Mouse (Mus musculus) forebrain, embryonic 10.5 days (tissue): ENCODE measurements around the gene Ntf5. TPM values are rescaled to one million over a fixed set of nuclear protein-coding genes. Genes with fewer than 3 reads are reported as not detected.

ENCODE experiments used
- DNase-seq: peaks from one replicate; pipeline ENCODE4 v3.0.0-alpha.2; 2017; ENCODE audit warnings: low spot score; ENCODE audit errors: extremely low spot score
- H3K27ac ChIP-seq: fragments of 300-500 bp; sonication (generic); 2 replicates; pipeline ENCODE4 v1.5.1; 2016; ENCODE audit warnings: mild to moderate bottlenecking
- H3K27me3 ChIP-seq: fragments of 300-500 bp; sonication (generic); 2 replicates; pipeline ENCODE4 v1.6.1; 2016; ENCODE audit warnings: mild to moderate bottlenecking; ENCODE audit not compliant: poor library complexity, severe bottlenecking
- H3K36me3 ChIP-seq: fragments of 300-500 bp; sonication (generic); replicated peaks from 2 replicates; pipeline ENCODE4 v1.6.1; 2016; ENCODE audit warnings: mild to moderate bottlenecking, moderate library complexity
- H3K4me1 ChIP-seq: fragments of 300-500 bp; sonication (generic); 2 replicates; pipeline ENCODE4 v1.6.1; 2016
- H3K4me3 ChIP-seq: fragments of 300-500 bp; sonication (generic); 2 replicates; pipeline ENCODE4 v1.5.1; 2016; ENCODE audit warnings: mild to moderate bottlenecking, moderate library complexity
- H3K9me3 ChIP-seq: fragments of 300-500 bp; sonication (generic); 2 replicates; pipeline ENCODE4 v1.6.1; 2016; ENCODE audit warnings: mild to moderate bottlenecking, moderate library complexity
- WGBS: fragments of 180-500 bp; shearing (Covaris S2); methylation state at CpG from one replicate; pipeline ENCODE4 v1.1.7; 2016; 5-methylcytosine and 5-hydroxymethylcytosine counted together
- polyA plus RNA-seq: library from polyadenylated mRNA; unstranded; fragments of >200 nt; fragmentation: Nextera tagmentation; extraction: Ambion mirVana; gene quantifications from 2 replicates; pipeline ENCODE4 v1.2.1, GENCODE M21; 2016

Ntf5 gene
- polyA plus RNA-seq = 0.46 and 0.87 TPM in 2 replicates

GRCm38 (mm10) chr7:45413113-45413863, at the start of gene Ntf5:
TSS of gene Ntf5 (plus strand) at chr7:45413695.
- H3K27me3 ChIP-seq = peaks cover 100% of the 10 kb centered on the region
- no peaks in the 10 kb centered on the region for H3K9me3 ChIP-seq
- H3K27ac ChIP-seq = peak within 1 kb of the TSS; percentile 4
- H3K4me3 ChIP-seq = peak within 1 kb of the TSS; percentile 55
- DNase-seq = no peak
- H3K4me1 ChIP-seq = peaks cover 36% of the 10 kb centered on the region
- no peaks in the 10 kb centered on the region for H3K36me3 ChIP-seq
- 4% methylated on average over 45 of the region's 45 CpGs for WGBS

- H3K27me3 ChIP-seq = peaks cover 89% of the 10 kb centered on the region
- no peaks in the 10 kb centered on the region for H3K9me3 ChIP-seq
- H3K4me1 ChIP-seq = peaks cover 54% of the 10 kb centered on the region
- no peak overlapping the region for H3K4me3 ChIP-seq
- no peak for DNase-seq
- WGBS = 89% methylated on average over 2 of the region's 2 CpGs
- H3K36me3 ChIP-seq = no peaks in the 10 kb centered on the region
- H3K27ac ChIP-seq = no peak overlapping the region
Measured at GRCm38 (mm10) chr7:45363983-45364382, 49.5 kb upstream of the Ntf5 start.

GRCm38 (mm10) chr7:45365742-45366651, 47.5 kb upstream of the Ntf5 start:
- Histone ChIP-seq H3K36me3 (no peaks in the 10 kb centered on the region), H3K4me3 (peak overlapping the region; percentile 80), H3K27me3 (peaks cover 86% of the 10 kb centered on the region), H3K4me1 (peaks cover 67% of the 10 kb centered on the region), H3K27ac (peak overlapping the region; percentile 89), H3K9me3 (no peaks in the 10 kb centered on the region)
- DNase-seq = peak; percentile 52
- 2% methylated on average over 35 of the region's 35 CpGs for WGBS

DNA sequence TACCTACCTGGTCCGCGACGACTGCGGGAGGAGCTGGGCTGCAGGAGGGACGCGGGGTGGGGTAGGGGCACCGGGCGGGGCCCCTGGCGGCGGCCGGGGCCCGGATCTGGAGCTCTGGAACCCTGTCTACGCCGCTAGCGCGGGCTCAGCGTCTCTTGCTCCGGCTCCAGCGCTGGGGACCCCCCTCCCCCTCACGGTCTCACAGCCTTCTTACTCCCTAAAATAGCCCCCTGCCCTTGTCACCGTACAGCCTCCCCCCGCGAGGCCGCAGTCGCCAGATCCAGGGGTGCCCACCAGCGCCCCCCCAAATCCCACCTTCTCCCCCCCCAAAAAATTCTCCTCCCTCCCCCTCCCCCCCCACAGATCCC, 46.9 kb upstream of the Ntf5 start, which contains the start of gene Ppfia3:
Gene Ppfia3, minus strand, starts transcription at position 368 of the 368 bp plus-strand sequence.
- Histone ChIP-seq H3K27ac (peak within 1 kb of the TSS; percentile 89), H3K4me1 (peaks cover 67% of the 10 kb centered on the region), H3K36me3 (peaks cover 4% of the 10 kb centered on the region), H3K9me3 (no peaks in the 10 kb centered on the region), H3K4me3 (peak within 1 kb of the TSS; percentile 80), H3K27me3 (peaks cover 80% of the 10 kb centered on the region)
- DNase-seq = no peak
- WGBS = 0% methylated on average over 25 of the region's 26 CpGs

DNA sequence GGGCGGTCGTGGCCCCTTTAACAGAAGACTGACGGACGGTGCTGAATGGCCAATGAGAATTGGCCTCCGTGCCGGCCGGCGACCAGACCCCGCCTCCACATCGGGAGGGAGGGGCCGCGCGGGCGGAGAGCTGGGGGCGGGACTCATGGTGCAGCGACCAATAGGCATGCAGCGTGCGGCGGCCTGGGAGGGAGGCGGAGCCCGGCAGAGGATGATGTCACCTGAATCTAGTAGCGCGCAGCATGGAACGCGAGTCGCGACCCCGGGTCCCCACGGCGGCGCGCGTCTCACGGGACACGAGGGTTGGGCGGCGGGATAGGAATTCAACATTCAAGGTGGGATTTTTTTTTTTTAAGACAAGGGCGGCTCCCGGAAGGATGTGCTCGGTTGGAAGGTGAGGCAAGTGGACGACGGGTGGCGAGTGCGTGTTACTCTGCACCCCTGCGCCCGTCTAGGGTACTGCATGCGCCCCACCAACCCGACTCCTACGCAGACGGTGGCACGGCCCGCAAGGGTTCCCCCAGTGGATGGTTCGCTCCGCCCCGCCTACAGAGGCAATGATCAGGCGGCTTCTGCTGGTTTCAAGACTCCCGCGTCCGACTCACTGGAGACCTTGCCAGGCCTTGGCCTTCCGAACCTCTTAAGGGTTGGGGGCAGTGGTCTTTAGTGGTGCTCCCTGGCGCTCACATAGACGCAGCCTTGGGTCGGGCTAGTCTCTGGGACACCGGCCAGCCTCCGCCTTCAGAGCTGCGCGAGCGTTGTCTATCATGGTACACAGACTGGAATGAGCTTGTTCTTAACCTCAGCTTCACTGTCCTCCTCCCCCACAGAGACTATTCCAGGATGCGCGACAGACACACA, 46.2 kb upstream of the Ntf5 start:
- under 1% methylated on average over 70 of the region's 70 CpGs for WGBS
- peaks cover 62% of the 10 kb centered on the region for H3K4me1 ChIP-seq
- H3K36me3 ChIP-seq = peaks cover 10% of the 10 kb centered on the region
- no peaks in the 10 kb centered on the region for H3K9me3 ChIP-seq
- peaks cover 74% of the 10 kb centered on the region for H3K27me3 ChIP-seq
- peak; percentile 98 for DNase-seq
- H3K4me3 ChIP-seq = peak overlapping the region; percentile 80
- peak overlapping the region; percentile 89 for H3K27ac ChIP-seq

- peaks cover 19% of the 10 kb centered on the region for H3K36me3 ChIP-seq
- H3K4me3 ChIP-seq = peak overlapping the region; percentile 80
- 78% methylated on average over 15 of the region's 15 CpGs for WGBS
- no peak for DNase-seq
- H3K27ac ChIP-seq = peak overlapping the region; percentile 89
- peaks cover 65% of the 10 kb centered on the region for H3K27me3 ChIP-seq
- peaks cover 53% of the 10 kb centered on the region for H3K4me1 ChIP-seq
- H3K9me3 ChIP-seq = no peaks in the 10 kb centered on the region
Measured at GRCm38 (mm10) chr7:45368178-45368577, 45.3 kb upstream of the Ntf5 start.

- DNase-seq = no peak
- H3K9me3 ChIP-seq = no peaks in the 10 kb centered on the region
- WGBS = 75% methylated on average over 16 of the region's 16 CpGs
- peaks cover 29% of the 10 kb centered on the region for H3K36me3 ChIP-seq
- peak overlapping the region; percentile 60 for H3K4me3 ChIP-seq
- no peak overlapping the region for H3K27ac ChIP-seq
- peaks cover 55% of the 10 kb centered on the region for H3K27me3 ChIP-seq
- H3K4me1 ChIP-seq = peaks cover 53% of the 10 kb centered on the region
Measured at GRCm38 (mm10) chr7:45369022-45369745, 44.3 kb upstream of the Ntf5 start.

DNA sequence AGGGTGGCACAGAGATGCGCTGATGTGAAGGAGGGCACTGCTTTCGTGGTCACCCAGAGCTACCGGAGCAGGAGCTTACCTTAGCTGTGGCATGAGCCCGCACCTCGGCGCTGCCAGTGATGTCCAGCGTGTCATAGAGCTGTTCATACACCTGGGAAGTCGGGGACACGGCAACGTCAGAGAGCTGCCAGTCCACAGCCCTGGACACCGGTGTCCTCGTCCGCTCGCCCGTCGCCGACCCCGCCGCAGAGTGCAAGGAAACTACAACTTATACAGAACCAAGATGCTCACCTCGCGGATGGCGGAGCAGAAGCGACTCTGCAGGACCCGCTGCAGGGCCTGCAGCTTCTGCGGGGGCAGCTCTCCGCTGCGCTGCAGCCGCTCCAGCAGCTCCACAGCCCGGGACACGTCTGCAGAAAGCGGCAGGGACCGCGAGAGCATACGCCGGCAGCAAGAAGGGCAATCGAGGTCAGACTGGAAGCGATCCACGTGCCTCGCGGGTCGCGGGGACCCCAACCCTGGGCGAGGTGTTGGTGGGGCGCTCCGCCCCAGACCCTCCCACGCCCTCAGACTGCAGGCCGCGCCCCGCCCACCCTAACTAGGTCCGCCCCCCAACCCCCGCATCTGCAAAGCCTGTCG, 43.5 kb upstream of the Ntf5 start:
- peaks cover 47% of the 10 kb centered on the region for H3K27me3 ChIP-seq
- peak overlapping the region; percentile 60 for H3K4me3 ChIP-seq
- peak; percentile 44 for DNase-seq
- H3K4me1 ChIP-seq = peaks cover 53% of the 10 kb centered on the region
- 10% methylated on average over 52 of the region's 52 CpGs for WGBS
- peak overlapping the region; percentile 54 for H3K27ac ChIP-seq
- H3K36me3 ChIP-seq = peaks cover 36% of the 10 kb centered on the region
- H3K9me3 ChIP-seq = no peaks in the 10 kb centered on the region

DNA sequence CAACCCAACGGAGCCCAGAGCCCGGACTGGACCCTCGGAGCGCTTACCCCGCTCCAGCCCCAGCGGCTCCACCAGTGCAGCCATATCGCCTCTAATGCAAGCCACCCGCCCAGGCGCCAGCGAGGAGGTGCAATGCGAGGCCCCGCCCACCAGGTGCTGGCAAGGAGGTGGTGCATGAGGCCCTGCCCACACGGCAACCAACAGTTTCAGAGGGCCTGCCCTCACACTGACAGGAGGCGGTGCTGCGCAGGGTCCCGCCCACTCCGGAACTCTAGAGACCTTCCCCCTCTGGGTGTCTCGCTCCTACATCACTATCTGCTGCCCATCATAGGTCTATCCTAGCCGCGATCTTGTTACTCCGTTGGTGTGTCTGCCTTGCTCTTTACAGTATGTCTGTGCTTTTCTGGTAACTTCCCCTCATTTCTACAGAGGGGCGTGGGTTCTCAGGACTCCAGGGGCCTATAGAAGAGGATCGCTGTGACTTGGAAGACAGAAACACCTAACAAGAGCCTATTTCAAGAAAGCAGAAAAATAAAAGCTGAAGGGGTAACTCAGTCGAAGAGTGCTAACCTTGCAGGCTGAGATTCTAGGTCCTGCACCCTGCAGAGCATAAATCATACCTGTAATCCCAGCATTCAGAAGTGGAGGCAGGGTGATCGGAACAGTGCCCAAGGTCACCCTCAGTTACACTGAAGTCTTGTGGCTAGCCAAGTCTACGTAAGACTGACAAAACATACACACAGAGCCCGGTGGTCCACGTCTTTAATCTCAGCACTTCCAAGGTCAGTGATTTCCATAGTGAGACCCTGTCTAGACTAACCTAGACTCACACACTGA, 42.8 kb upstream of the Ntf5 start, which contains the start of gene Lin7b:
Gene Lin7b, minus strand, starts transcription at position 109 of the 837 bp plus-strand sequence.
- Histone ChIP-seq H3K4me1 (peaks cover 48% of the 10 kb centered on the region), H3K9me3 (no peaks in the 10 kb centered on the region), H3K4me3 (peak within 1 kb of the TSS; percentile 60), H3K27ac (peak within 1 kb of the TSS; percentile 54), H3K36me3 (peaks cover 42% of the 10 kb centered on the region), H3K27me3 (peaks cover 39% of the 10 kb centered on the region)
- peak; percentile 87 for DNase-seq
- WGBS = 13% methylated on average over 28 of the region's 28 CpGs

DNA sequence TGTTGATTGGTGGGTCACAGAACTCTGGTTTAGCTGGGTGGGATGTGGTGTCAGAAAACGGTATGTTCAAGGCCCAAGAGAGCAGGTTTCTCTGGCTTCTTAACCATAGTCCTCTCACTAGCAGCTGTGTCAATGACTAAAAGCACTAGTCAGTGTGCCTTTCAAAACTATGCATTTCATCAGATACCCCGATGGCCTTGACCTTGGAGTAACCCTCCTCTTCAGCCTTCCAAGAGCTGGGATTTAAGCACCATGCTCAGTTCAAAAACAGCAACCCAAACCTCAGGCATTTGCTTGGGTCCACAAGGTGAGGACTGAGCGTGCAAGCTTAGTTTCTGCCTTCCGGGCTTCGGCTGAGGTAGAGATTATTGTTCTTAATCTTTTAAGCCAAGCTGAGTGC, 41.1 kb upstream of the Ntf5 start:
- Histone ChIP-seq H3K4me1 (peaks cover 35% of the 10 kb centered on the region), H3K4me3 (no peak overlapping the region), H3K36me3 (peaks cover 59% of the 10 kb centered on the region), H3K27me3 (peaks cover 29% of the 10 kb centered on the region), H3K9me3 (no peaks in the 10 kb centered on the region), H3K27ac (no peak overlapping the region)
- 88% methylated on average over 5 of the region's 5 CpGs for WGBS
- DNase-seq = no peak

DNA sequence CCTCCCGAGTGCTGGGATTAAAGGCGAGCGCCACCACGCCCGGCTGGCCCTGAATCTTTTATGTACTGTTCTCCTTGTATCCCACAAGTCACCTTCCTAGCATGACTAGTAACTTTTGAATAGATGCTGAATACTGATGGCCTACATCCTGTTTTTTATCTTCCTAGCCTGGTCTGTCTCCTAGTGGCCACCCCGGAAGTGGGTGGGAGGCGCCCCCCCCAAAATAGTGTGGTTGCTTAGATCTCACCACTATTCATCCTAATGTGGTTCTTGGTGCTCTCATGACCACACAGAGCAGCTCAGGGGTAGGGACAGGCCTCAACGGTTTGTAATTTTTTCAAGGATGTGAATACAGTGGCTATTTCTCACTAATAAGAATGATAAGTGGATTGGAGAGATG, 38.9 kb upstream of the Ntf5 start:
- H3K4me3 ChIP-seq = no peak overlapping the region
- H3K36me3 ChIP-seq = peaks cover 81% of the 10 kb centered on the region
- WGBS = 96% methylated on average over 8 of the region's 8 CpGs
- H3K9me3 ChIP-seq = no peaks in the 10 kb centered on the region
- no peak overlapping the region for H3K27ac ChIP-seq
- peaks cover 21% of the 10 kb centered on the region for H3K4me1 ChIP-seq
- peaks cover 9% of the 10 kb centered on the region for H3K27me3 ChIP-seq
- DNase-seq = no peak
